Mouse (Mus musculus) hindbrain, embryonic 15.5 days (tissue): ENCODE results near the gene 4930578G10Rik. TPM values are rescaled to one million over a fixed set of nuclear protein-coding genes. Genes with fewer than 3 reads are reported as not detected.
A peak's percentile ranks its signal among the peaks of the same experiment; 100 is the strongest.

Experiments
- ATAC-seq: fragments of 200-750 bp; cut with Nextera tagmentation; 2 replicates; pipeline ENCODE4 v1.8.0; 2017; ENCODE audit warnings: low read depth, moderate number of reproducible peaks, moderate TSS enrichment; ENCODE audit not compliant: low FRiP score
- H3K27ac ChIP-seq: fragments of 300-500 bp; sonication (generic); replicated peaks from 2 replicates; pipeline ENCODE4 v1.5.1; 2015; ENCODE audit warnings: mild to moderate bottlenecking, inconsistent platforms
- H3K27me3 ChIP-seq: fragments of 300-500 bp; sonication (generic); 2 replicates; pipeline ENCODE4 v1.6.1; 2015; ENCODE audit warnings: control low read depth, inconsistent platforms
- H3K36me3 ChIP-seq: fragments of 300-500 bp; sonication (generic); 2 replicates; pipeline ENCODE4 v1.6.1; 2015; ENCODE audit warnings: control low read depth, inconsistent platforms
- H3K4me1 ChIP-seq: fragments of 300-500 bp; sonication (generic); replicated peaks from 2 replicates; pipeline ENCODE4 v1.6.1; 2015; ENCODE audit warnings: control low read depth, inconsistent platforms
- H3K4me2 ChIP-seq: fragments of 300-500 bp; sonication (generic); 2 replicates; pipeline ENCODE4 v1.6.1; 2015; ENCODE audit warnings: moderate library complexity, mild to moderate bottlenecking, inconsistent platforms
- H3K4me3 ChIP-seq: fragments of 300-500 bp; sonication (generic); 2 replicates; pipeline ENCODE4 v1.5.1; 2015; ENCODE audit warnings: mild to moderate bottlenecking, inconsistent platforms
- H3K9ac ChIP-seq: fragments of 300-500 bp; sonication (generic); 2 replicates; pipeline ENCODE4 v1.6.1; 2015; ENCODE audit warnings: inconsistent platforms
- H3K9me3 ChIP-seq: fragments of 300-500 bp; sonication (generic); 2 replicates; pipeline ENCODE4 v1.6.1; 2016; ENCODE audit warnings: control low read depth, inconsistent platforms
- WGBS: fragments of 180-500 bp; shearing (Covaris S2); methylation state at CpG from one replicate; pipeline ENCODE4 v1.1.7; 2015; 5-methylcytosine and 5-hydroxymethylcytosine counted together
- polyA plus RNA-seq: library from polyadenylated mRNA; unstranded; fragments of >200 nt; fragmentation: Nextera tagmentation; extraction: Ambion mirVana; gene quantifications from 2 replicates; pipeline ENCODE4 v1.2.1, GENCODE M21; 2015

Gene 4930578G10Rik
- polyA plus RNA-seq, 1 experiment from 2014 or later, result 1.2 TPM

DNA sequence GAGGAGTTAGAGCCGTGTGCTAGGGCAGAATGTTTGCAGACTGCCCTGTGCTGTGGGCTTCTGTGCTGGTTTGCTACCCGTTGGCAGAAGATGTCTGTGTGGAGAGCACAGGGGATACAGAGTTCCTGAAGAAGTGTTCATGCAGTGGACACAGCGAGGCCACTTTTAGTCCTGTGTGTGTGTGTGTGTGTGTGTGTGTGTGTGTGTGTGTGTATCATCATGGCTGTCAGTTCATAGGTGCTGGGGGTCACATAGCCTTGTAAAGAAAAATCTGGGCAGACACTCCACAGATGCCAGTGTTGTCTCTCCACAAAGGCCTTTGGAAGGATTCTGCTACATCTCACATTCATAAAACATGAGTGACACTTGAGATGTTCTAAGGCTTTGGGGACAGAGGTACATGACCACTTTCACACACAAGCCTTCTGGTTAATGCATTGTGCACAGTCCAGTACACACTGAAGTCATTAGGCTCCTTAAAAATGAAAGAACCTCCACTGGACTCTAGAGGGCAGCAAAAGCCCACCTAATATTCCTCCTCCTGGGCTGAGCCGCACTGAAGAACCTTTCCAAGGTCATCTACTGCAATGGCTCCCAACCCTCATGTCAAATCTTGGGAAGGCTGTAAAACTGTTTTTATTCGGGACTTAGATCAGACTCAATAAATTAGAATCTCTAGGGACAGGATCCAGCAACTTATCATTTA is 141.4 kb downstream of the 4930578G10Rik start:
- Histone ChIP-seq H3K9ac (no peak overlapping the region), H3K9me3 (no peaks in the 10 kb centered on the region), H3K27me3 (no peaks in the 10 kb centered on the region), H3K4me1 (0 out of 2 replicates have a peak, but pooled peaks cover 3% of the 10 kb centered on the region), H3K27ac (no peak overlapping the region), H3K4me2 (no peak overlapping the region), H3K36me3 (no peaks in the 10 kb centered on the region), H3K4me3 (no peak overlapping the region)
- 38% methylated on average over 5 of the region's 5 CpGs for WGBS
- ATAC-seq, result peak; percentile 96

- Histone ChIP-seq H3K36me3 (no peaks in the 10 kb centered on the region), H3K27ac (no peak overlapping the region), H3K4me1 (0 out of 2 replicates have a peak, but pooled peaks cover 3% of the 10 kb centered on the region), H3K9me3 (no peaks in the 10 kb centered on the region), H3K4me3 (no peak overlapping the region), H3K4me2 (no peak overlapping the region), H3K9ac (no peak overlapping the region), H3K27me3 (no peaks in the 10 kb centered on the region)
- WGBS, result 81% methylated on average over 2 of the region's 2 CpGs
- ATAC-seq, result no peak
Measured at GRCm38 (mm10) chr4:42877657-42878056, 142.3 kb downstream of the 4930578G10Rik start.

DNA sequence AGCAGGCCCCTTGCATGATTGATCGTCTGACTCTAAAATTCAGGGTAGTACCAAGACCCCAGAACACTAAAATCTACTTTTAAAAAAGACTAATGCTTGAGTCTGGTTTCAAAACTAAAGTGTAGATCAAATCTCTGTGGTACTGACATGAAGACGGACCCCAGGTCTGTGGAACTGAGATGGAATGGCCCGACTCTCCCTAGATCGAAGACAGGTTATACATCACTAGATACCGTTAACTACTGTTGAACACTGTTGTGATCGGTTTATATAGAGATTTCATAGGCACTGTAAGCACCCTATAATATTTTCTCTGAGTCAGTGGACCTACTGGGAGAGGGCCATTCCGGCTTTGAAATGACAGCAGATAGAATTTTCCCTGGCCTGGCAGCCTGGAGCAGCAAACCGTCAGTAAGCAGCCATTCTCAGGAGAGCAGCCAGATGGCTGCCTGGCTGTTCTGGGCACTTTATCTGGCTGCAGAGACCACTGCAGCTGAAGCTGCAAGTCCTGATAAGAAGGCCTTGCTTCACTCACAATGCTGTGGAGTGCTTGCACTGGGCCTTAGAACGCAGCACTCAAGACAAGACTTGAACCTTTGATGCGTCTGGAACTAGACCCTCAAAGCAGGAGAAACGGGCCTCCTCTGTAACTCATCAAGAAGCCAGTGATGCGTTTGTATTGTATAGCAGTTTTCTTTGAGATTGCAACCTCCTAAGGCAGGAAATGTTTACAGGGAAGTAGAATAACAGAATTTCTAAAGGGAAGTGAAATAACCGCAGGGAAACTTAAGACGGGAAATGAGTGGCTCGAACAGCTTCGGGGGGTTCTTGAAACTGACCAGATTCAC is 144.7 kb downstream of the 4930578G10Rik start:
- Histone ChIP-seq H3K27me3 (no peaks in the 10 kb centered on the region), H3K9ac (no peak overlapping the region), H3K4me1 (0 out of 2 replicates have a peak, but pooled peaks cover 3% of the 10 kb centered on the region), H3K4me2 (no peak overlapping the region), H3K27ac (no peak overlapping the region), H3K4me3 (no peak overlapping the region), H3K36me3 (no peaks in the 10 kb centered on the region), H3K9me3 (no peaks in the 10 kb centered on the region)
- WGBS, result 74% methylated on average over 16 of the region's 16 CpGs
- no peak for ATAC-seq

GRCm38 (mm10) chr4:42880677-42880948 is 145.3 kb downstream of the 4930578G10Rik start:
- Histone ChIP-seq H3K27me3 (no peaks in the 10 kb centered on the region), H3K9ac (no peak overlapping the region), H3K4me1 (0 out of 2 replicates have a peak, but pooled peaks cover 3% of the 10 kb centered on the region), H3K36me3 (no peaks in the 10 kb centered on the region), H3K9me3 (no peaks in the 10 kb centered on the region), H3K4me2 (no peak overlapping the region), H3K4me3 (no peak overlapping the region), H3K27ac (no peak overlapping the region)
- WGBS, result 60% methylated on average over 1 of the region's 1 CpGs
- no peak for ATAC-seq

DNA sequence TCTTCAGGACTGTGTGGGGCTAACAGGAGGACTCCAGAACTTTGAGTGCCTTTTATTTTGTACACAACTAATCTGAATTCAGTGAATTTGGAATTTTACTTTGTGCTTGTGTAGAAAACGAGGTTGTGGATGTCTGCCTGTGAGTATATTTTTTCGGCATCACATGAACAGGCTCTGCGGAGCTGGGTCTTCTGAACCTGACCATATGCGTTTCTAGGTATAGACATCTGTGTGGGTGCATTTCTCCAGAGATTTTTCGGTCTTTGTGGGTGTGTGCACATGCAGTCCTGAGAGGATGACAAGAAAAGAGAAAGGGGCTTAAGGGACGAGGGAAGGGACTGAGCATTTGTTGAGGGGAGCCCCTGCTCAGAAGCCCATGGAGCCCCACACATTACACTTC is 151.6 kb downstream of the 4930578G10Rik start:
- Histone ChIP-seq H3K4me1 (no peaks in the 10 kb centered on the region), H3K9me3 (no peaks in the 10 kb centered on the region), H3K4me3 (no peak overlapping the region), H3K36me3 (no peaks in the 10 kb centered on the region), H3K27ac (no peak overlapping the region), H3K4me2 (no peak overlapping the region), H3K9ac (no peak overlapping the region), H3K27me3 (no peaks in the 10 kb centered on the region)
- no peak for ATAC-seq
- WGBS, result 93% methylated on average over 6 of the region's 6 CpGs

- ATAC-seq, result no peak
- H3K9ac ChIP-seq, result no peak overlapping the region
- H3K4me2 ChIP-seq, result no peak overlapping the region
- no peak overlapping the region for H3K4me3 ChIP-seq
- H3K27ac ChIP-seq, result no peak overlapping the region
- 91% methylated on average over 6 of the region's 6 CpGs for WGBS
- no peaks in the 10 kb centered on the region for H3K9me3 ChIP-seq
- no peaks in the 10 kb centered on the region for H3K27me3 ChIP-seq
- no peaks in the 10 kb centered on the region for H3K36me3 ChIP-seq
- no peaks in the 10 kb centered on the region for H3K4me1 ChIP-seq
Measured at GRCm38 (mm10) chr4:42888806-42889205, 153.5 kb downstream of the 4930578G10Rik start.

DNA sequence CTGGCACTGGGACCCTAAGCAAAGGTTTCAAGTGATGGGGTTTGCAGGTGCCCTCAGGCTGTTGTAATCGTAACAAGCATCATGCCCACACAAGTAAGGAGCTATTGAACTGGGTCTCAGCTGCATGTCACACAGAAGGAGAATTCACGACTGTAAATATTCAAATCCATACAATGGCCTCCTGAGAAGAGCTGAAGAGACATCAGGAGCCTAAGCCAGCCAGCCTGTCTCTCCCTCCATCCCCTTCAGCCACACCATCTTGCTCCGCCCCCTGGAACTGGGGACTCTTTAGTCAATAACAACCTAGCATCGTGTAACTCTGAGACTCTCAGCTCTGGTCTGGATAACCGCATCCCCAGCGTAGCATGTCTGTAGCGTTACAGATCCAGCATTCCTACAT is 155.8 kb downstream of the 4930578G10Rik start:
- WGBS, result 67% methylated on average over 7 of the region's 7 CpGs

GRCm38 (mm10) chr4:42895118-42895517 is 159.8 kb downstream of the 4930578G10Rik start:
- Histone ChIP-seq H3K27me3 (no peaks in the 10 kb centered on the region), H3K4me2 (no peak overlapping the region), H3K4me3 (no peak overlapping the region), H3K4me1 (no peaks in the 10 kb centered on the region), H3K36me3 (no peaks in the 10 kb centered on the region), H3K27ac (no peak overlapping the region), H3K9ac (no peak overlapping the region), H3K9me3 (no peaks in the 10 kb centered on the region)
- WGBS, result 35% methylated on average over 7 of the region's 7 CpGs
- ATAC-seq, result no peak

More for the DNA sequence above, 155.8 kb downstream of the 4930578G10Rik start:
- Histone ChIP-seq H3K9ac (no peak overlapping the region), H3K4me2 (no peak overlapping the region), H3K27ac (no peak overlapping the region), H3K4me1 (no peaks in the 10 kb centered on the region), H3K36me3 (no peaks in the 10 kb centered on the region), H3K9me3 (no peaks in the 10 kb centered on the region), H3K27me3 (no peaks in the 10 kb centered on the region), H3K4me3 (no peak overlapping the region)
- ATAC-seq, result no peak

Other genes starting within 250 kb of the 4930578G10Rik start
- gene Fam205a2, start 207.4 kb upstream of the 4930578G10Rik start, polyA plus RNA-seq, result not detected in 2 replicates
- not detected in 2 replicates for gene Gm10591, start 123.3 kb upstream of the 4930578G10Rik start, polyA plus RNA-seq
- not detected in 2 replicates for gene Gm2564, start 105.8 kb upstream of the 4930578G10Rik start, polyA plus RNA-seq
- gene Ccl27b, start 80.3 kb upstream of the 4930578G10Rik start, polyA plus RNA-seq, result not detected in 2 replicates
- gene Il11ra2, start 73.7 kb upstream of the 4930578G10Rik start, polyA plus RNA-seq, result not detected in 2 replicates
- 0.28 and 0.56 TPM in 2 replicates for gene Ccl19, start 21.0 kb downstream of the 4930578G10Rik start, polyA plus RNA-seq
- 0.98 and 1.2 TPM in 2 replicates for gene Ccl21a, start 38.4 kb downstream of the 4930578G10Rik start, polyA plus RNA-seq
- gene Fam205a1, start 118.3 kb downstream of the 4930578G10Rik start, polyA plus RNA-seq, result 0.05 and 0.06 TPM in 2 replicates
- gene Gm12394, start 121.2 kb downstream of the 4930578G10Rik start, polyA plus RNA-seq, result 0.64 and 0.69 TPM in 2 replicates
- 1.6 and 1.8 TPM in 2 replicates for gene Fam205c, start 138.7 kb downstream of the 4930578G10Rik start, polyA plus RNA-seq
- gene Phf24, start 181.1 kb downstream of the 4930578G10Rik start, polyA plus RNA-seq, result 39.3 and 39.7 TPM in 2 replicates
- 36.7 and 46.3 TPM in 2 replicates for gene Dnajb5, start 214.3 kb downstream of the 4930578G10Rik start, polyA plus RNA-seq
- 0.41 and 0.68 TPM in 2 replicates for gene 1700022I11Rik, start 234.1 kb downstream of the 4930578G10Rik start, polyA plus RNA-seq